Mouse (Mus musculus) hindbrain, postnatal 0 days (tissue): Measurements from ENCODE around the gene Sprr4. TPM values are rescaled to one million over a fixed set of nuclear protein-coding genes. Genes with fewer than 3 reads are reported as not detected.
A peak's percentile ranks its signal among the peaks of the same experiment; 100 is the strongest.
"Not testable (repeated sequence)": the region's sequence is repeated elsewhere in the genome, so short reads cannot be mapped to it uniquely, and the experiment has no call there.

Experiments used
- ATAC-seq: fragments of 200-750 bp; cut with Nextera tagmentation; 2 replicates; pipeline ENCODE4 v1.8.0; 2017; ENCODE audit warnings: mild to moderate bottlenecking, moderate TSS enrichment, moderate library complexity
- DNase-seq: peaks from one replicate; pipeline ENCODE4 v3.0.0-alpha.2; 2015; ENCODE audit warnings: low spot score
- H3K27ac ChIP-seq: fragments of 300-500 bp; sonication (generic); 2 replicates; pipeline ENCODE4 v1.5.1; 2014; ENCODE audit warnings: mild to moderate bottlenecking
- H3K27me3 ChIP-seq: fragments of 300-500 bp; sonication (generic); 2 replicates; pipeline ENCODE4 v1.6.1; 2014; ENCODE audit warnings: low read length, mixed read lengths; ENCODE audit not compliant: insufficient read depth
- H3K36me3 ChIP-seq: fragments of 300-500 bp; sonication (generic); 2 replicates; pipeline ENCODE4 v1.6.1; 2014; ENCODE audit warnings: low read length, mixed read lengths; ENCODE audit not compliant: insufficient read depth
- H3K4me1 ChIP-seq: fragments of 300-500 bp; sonication (generic); 2 replicates; pipeline ENCODE4 v1.6.1; 2014; ENCODE audit warnings: antibody characterized with exemption, low read length, mixed read lengths; ENCODE audit not compliant: insufficient read depth
- H3K4me2 ChIP-seq: fragments of 300-500 bp; sonication (generic); 2 replicates; pipeline ENCODE4 v1.6.1; 2014; ENCODE audit warnings: low read depth, mild to moderate bottlenecking, low read length, moderate library complexity, mixed read lengths
- H3K4me3 ChIP-seq: fragments of 300-500 bp; sonication (generic); 2 replicates; pipeline ENCODE4 v1.5.1; 2014; ENCODE audit warnings: low read length
- H3K9ac ChIP-seq: fragments of 300-500 bp; sonication (generic); replicated peaks from 2 replicates; pipeline ENCODE4 v1.6.1; 2014; ENCODE audit warnings: mild to moderate bottlenecking, low read length, moderate library complexity, mixed read lengths
- H3K9me3 ChIP-seq: fragments of 300-500 bp; sonication (generic); 2 replicates; pipeline ENCODE4 v1.6.1; 2016; ENCODE audit warnings: low read length, mixed read lengths
- CTCF ChIP-seq: IDR thresholded peaks from 2 replicates; pipeline ENCODE4 v1.5.1; 2016; ENCODE audit warnings: antibody characterized with exemption, control low read depth, low read depth
- WGBS: fragments of 180-500 bp; shearing (Covaris S2); extraction: QIAGEN DNeasy Blood & Tissue Kit; methylation state at CpG from one replicate; pipeline ENCODE4 v1.1.7; 2014; 5-methylcytosine and 5-hydroxymethylcytosine counted together
- polyA plus RNA-seq: library from polyadenylated mRNA; unstranded; fragments of >200 nt; fragmentation: Nextera tagmentation; extraction: Ambion mirVana; gene quantifications from 2 replicates; pipeline ENCODE4 v1.2.1, GENCODE M21; 2015
- total RNA-seq: library from RNA; depleted of rRNA; stranded (reverse); fragments of >200 nt; gene quantifications from 2 replicates; pipeline ENCODE4 v1.2.3, GENCODE M21; 2014; rRNA removed

Sprr4 gene
- total RNA-seq = not detected in 2 replicates
- not detected in 2 replicates for polyA plus RNA-seq

GRCm38 (mm10) chr3:92500393-92500792 is at the start of gene Sprr4:
Sprr4 (minus strand) TSS chr3:92500493.
- no peak for TF ChIP-seq CTCF
- no peak for ATAC-seq
- Histone ChIP-seq H3K9ac (no peak within 1 kb of the TSS), H3K36me3 (no peaks in the 10 kb centered on the region), H3K27ac (no peak within 1 kb of the TSS), H3K4me1 (no peaks in the 10 kb centered on the region), H3K27me3 (no peaks in the 10 kb centered on the region), H3K9me3 (no peaks in the 10 kb centered on the region), H3K4me3 (no peak within 1 kb of the TSS), H3K4me2 (no peak within 1 kb of the TSS)
- WGBS = 97% methylated on average over 1 of the region's 1 CpGs
- DNase-seq = no peak

DNA sequence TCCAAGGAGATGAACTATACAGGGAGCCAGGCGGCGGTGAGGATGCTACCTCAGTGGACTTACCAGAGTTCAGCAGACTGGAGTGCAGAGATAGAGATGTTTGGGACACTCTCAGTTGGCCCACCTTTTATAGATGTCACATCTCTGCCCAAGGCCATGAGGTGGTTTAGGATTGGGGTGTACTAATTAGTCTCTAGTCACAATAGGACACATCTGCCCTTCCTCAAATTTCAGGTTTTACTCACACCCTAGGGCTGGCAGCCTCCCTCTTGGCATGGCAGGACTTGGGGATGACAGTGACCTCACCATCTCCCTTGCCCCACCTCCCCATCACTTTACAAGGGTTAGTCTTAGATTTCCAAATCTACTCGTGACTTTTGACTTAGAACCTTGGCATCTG is 34.1 kb upstream of the Sprr4 start, which contains the start of gene 2310046K23Rik:
Gene 2310046K23Rik, minus strand, starts transcription at position 101 of the 400 bp plus-strand sequence.
- Histone ChIP-seq H3K9me3 (no peaks in the 10 kb centered on the region), H3K36me3 (no peaks in the 10 kb centered on the region), H3K27ac (no peak within 1 kb of the TSS), H3K9ac (no peak within 1 kb of the TSS), H3K4me3 (no peak within 1 kb of the TSS), H3K4me1 (no peaks in the 10 kb centered on the region), H3K4me2 (no peak within 1 kb of the TSS), H3K27me3 (no peaks in the 10 kb centered on the region)
- WGBS = 91% methylated on average over 3 of the region's 3 CpGs
- no peak for TF ChIP-seq CTCF
- ATAC-seq (no peak), DNase-seq (no peak)

DNA sequence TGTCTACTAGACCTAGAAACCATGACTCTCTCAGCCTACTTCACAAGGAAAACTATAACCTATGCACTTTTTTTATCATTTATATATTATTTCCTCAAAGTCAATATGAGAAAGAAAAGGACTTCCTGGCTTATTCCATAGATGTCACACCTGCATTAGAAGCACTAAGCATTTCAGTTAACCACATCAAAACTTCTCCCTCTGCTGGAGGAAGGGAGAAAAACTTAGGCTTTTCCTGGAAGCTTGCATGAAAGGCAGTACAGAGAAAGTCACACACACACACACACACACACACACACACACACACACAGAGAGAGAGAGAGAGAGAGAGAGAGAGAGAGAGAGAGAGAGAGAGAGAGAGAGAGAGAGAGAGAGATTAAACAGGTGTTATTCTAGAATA is 12.0 kb upstream of the Sprr4 start:
- TF ChIP-seq CTCF = peak; percentile 51
- H3K27ac ChIP-seq = no peak overlapping the region
- ATAC-seq = no peak
- H3K4me2 ChIP-seq = no peak overlapping the region
- H3K9ac ChIP-seq = no peak overlapping the region
- H3K36me3 ChIP-seq = no peaks in the 10 kb centered on the region
- H3K4me1 ChIP-seq = no peaks in the 10 kb centered on the region
- DNase-seq = peak; percentile 48
- H3K9me3 ChIP-seq = no peaks in the 10 kb centered on the region
- no peaks in the 10 kb centered on the region for H3K27me3 ChIP-seq
- no peak overlapping the region for H3K4me3 ChIP-seq

GRCm38 (mm10) chr3:92510786-92511185 is 10.5 kb upstream of the Sprr4 start:
- no peak for ATAC-seq
- Histone ChIP-seq H3K27ac (no peak overlapping the region), H3K4me3 (no peak overlapping the region), H3K9me3 (no peaks in the 10 kb centered on the region), H3K4me2 (no peak overlapping the region), H3K36me3 (no peaks in the 10 kb centered on the region), H3K9ac (no peak overlapping the region), H3K4me1 (no peaks in the 10 kb centered on the region), H3K27me3 (no peaks in the 10 kb centered on the region)
- TF ChIP-seq CTCF = peak; percentile 59
- DNase-seq = peak; percentile 43

DNA sequence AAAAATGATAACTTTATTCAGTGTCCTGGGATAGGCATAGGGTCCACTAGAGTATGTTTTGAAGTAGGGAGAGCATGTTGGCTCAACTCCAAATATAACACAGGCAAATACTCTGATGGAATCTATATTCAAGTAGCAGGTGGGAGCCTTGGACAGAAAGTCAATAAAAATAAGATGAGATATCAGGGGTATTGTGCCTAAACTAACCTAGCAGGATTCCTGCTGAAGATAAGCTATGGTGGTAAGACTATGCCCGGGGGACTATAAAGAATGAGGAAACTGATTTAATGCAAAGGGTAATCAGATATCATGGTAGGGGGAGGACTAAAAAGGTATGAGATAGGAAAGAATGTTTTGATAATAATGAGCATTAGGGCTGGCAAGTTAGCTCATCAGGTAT is 7.9 kb upstream of the Sprr4 start:
- Histone ChIP-seq H3K9me3 (no peaks in the 10 kb centered on the region), H3K36me3 (no peaks in the 10 kb centered on the region), H3K27me3 (no peaks in the 10 kb centered on the region), H3K4me1 (no peaks in the 10 kb centered on the region), H3K4me3 (no peak overlapping the region), H3K4me2 (no peak overlapping the region), H3K9ac (no peak overlapping the region), H3K27ac (no peak overlapping the region)
- DNase-seq (no peak), ATAC-seq (no peak)
- TF ChIP-seq CTCF = no peak
- WGBS = 82% methylated on average over 1 of the region's 1 CpGs

DNA sequence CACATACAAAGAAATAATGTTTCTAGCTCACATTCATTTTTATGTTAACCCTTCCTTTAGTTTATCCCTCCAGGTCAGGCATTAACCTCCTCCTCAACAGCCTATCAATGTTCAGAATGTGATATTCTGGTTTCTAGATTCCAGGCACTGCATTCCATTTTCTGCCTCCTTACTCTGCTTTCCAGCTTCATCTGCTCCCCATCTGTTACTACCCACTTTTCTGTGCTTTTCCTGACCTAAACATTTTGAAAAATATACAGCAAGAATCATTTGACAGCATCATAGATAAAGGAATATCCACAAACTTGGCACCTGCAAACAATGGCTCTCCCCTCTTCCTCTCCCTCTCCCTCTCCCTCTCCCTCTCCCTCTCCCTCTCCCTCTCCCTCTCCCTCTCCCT is 3.2 kb upstream of the Sprr4 start:
- H3K9me3 ChIP-seq = no peaks in the 10 kb centered on the region
- no peaks in the 10 kb centered on the region for H3K4me1 ChIP-seq
- no peak overlapping the region for H3K4me3 ChIP-seq
- H3K27ac ChIP-seq = no peak overlapping the region
- ATAC-seq (no peak), DNase-seq (no peak)
- H3K27me3 ChIP-seq = no peaks in the 10 kb centered on the region
- no peak for TF ChIP-seq CTCF
- no peak overlapping the region for H3K4me2 ChIP-seq
- no peak overlapping the region for H3K9ac ChIP-seq
- no peaks in the 10 kb centered on the region for H3K36me3 ChIP-seq

- H3K4me1 ChIP-seq, H3K36me3 ChIP-seq, DNase-seq, ATAC-seq, H3K27me3 ChIP-seq, H3K9ac ChIP-seq, H3K4me3 ChIP-seq, H3K4me2 ChIP-seq, H3K27ac ChIP-seq, H3K9me3 ChIP-seq: not testable (repeated sequence)
Observed at GRCm38 (mm10) chr3:92490262-92490661, 10.0 kb downstream of the Sprr4 start.
